Mouse (Mus musculus) C2C12 (cell line): Measurements from ENCODE around the gene Hspa1b. TPM values are rescaled to one million over a fixed set of nuclear protein-coding genes. Genes with fewer than 3 reads are reported as not detected.

Source experiments
- H3K27me3 ChIP-seq: one replicate; pipeline ENCODE4 v1.6.1; 2011; ENCODE audit not compliant: control insufficient read depth, insufficient read depth, insufficient read length
- H3K36me3 ChIP-seq: one replicate; pipeline ENCODE4 v1.6.1; 2011; ENCODE audit not compliant: control insufficient read depth, insufficient read depth
- H3K4me3 ChIP-seq: one replicate; pipeline ENCODE4 v1.5.1; 2011; ENCODE audit warnings: mild to moderate bottlenecking, control low read depth; ENCODE audit not compliant: poor library complexity, insufficient read depth, severe bottlenecking
- H3K79me2 ChIP-seq: one replicate; pipeline ENCODE4 v1.6.1; 2011; ENCODE audit not compliant: control insufficient read depth, insufficient read depth
- H3K79me3 ChIP-seq: one replicate; pipeline ENCODE4 v1.6.1; 2011; ENCODE audit warnings: low read depth, control low read depth
- H3ac ChIP-seq: one replicate; pipeline ENCODE3; 2011; ENCODE audit warnings: low read depth; ENCODE audit not compliant: control insufficient read depth, insufficient read length
- CEBPB ChIP-seq: IDR thresholded peaks from one replicate; pipeline ENCODE4 v1.6.1; 2011; ENCODE audit warnings: low read depth, mild to moderate bottlenecking, control low read depth, moderate library complexity
- CTCF ChIP-seq: IDR thresholded peaks from one replicate; pipeline ENCODE4 v1.5.1; 2011; ENCODE audit not compliant: control insufficient read depth, insufficient read depth, insufficient read length
- FOSL1 ChIP-seq: IDR thresholded peaks from one replicate; pipeline ENCODE4 v1.8.0; 2011; ENCODE audit warnings: mild to moderate bottlenecking, low read length; ENCODE audit not compliant: poor library complexity, insufficient read depth, severe bottlenecking
- MAX ChIP-seq: IDR thresholded peaks from one replicate; pipeline ENCODE4 v1.6.1; 2011; ENCODE audit warnings: mild to moderate bottlenecking, control low read depth
- MYOD1 ChIP-seq: IDR thresholded peaks from one replicate; pipeline ENCODE4 v1.6.1; 2011; ENCODE audit warnings: low read depth; ENCODE audit not compliant: control insufficient read depth, insufficient read length
- MYOG ChIP-seq: IDR thresholded peaks from one replicate; pipeline ENCODE4 v1.6.1; 2011; ENCODE audit not compliant: control insufficient read depth, insufficient read length; ENCODE audit errors: extremely low read depth
- USF1 ChIP-seq: IDR thresholded peaks from one replicate; pipeline ENCODE4 v1.6.1; 2011; ENCODE audit warnings: low read depth, mild to moderate bottlenecking, control low read depth, moderate library complexity
- polyA plus RNA-seq: library from polyadenylated mRNA; unstranded; fragments of >200 nt; fragmentation: generic; extraction: Trizol; gene quantifications from one replicate; pipeline ENCODE4 v1.2.1, GENCODE M21; 2012; ENCODE audit warnings: missing spikeins

Gene Hspa1b
- polyA plus RNA-seq, 1 experiment = 22.6 TPM

DNA sequence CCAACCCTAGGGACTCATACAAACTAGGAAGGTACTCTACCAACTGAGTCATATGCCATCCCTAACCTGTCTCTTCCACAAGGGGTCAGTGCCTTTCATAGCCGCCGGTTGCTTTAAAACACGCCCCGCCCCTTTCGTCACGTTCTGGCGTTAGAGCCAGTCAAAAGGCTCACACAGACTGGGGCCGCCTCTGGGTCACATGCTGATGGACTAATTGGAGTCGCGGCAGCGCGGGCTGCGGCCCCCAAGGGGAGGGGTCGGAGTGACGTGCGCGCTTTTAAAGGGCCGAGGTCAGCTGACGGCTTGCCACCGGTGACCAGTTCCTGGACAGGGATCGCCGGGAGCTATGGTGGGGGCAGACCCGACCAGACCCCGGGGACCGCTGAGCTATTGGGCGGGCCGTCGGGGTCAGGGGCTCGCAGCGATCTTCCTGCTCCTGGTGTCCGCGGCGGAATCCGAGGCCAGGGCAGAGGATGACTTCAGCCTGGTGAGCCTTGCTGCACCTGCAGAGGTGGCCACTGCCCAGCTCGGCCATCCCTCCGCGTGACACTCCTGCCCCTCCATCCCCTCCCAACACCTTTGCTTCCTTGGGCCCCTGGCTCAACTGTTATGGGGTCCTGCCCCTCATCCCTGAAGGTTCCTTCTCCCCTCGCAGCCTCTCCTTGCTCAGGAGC, 27.8 kb downstream of the Hspa1b start, which contains the start of gene Neu1:
TSS of gene Neu1 (plus strand) at position 193 of the 674 bp plus-strand sequence.
- no peaks in the 10 kb centered on the region for H3K27me3 ChIP-seq
- H3K79me3 ChIP-seq = no peaks in the 10 kb centered on the region
- H3K4me3 ChIP-seq = peak within 1 kb of the TSS; percentile 55
- H3ac ChIP-seq = peak within 1 kb of the TSS; percentile 64
- H3K79me2 ChIP-seq = no peaks in the 10 kb centered on the region
- TF ChIP-seq MYOG (no peak), FOSL1 (no peak), MAX (no peak), CTCF (peak; percentile 25), CEBPB (no peak), USF1 (peak; percentile 92), MYOD1 (no peak)
- H3K36me3 ChIP-seq = no peaks in the 10 kb centered on the region

GRCm38 (mm10) chr17:34928841-34929240, 30.2 kb downstream of the Hspa1b start:
- no peaks in the 10 kb centered on the region for H3K79me2 ChIP-seq
- H3K4me3 ChIP-seq = no peak overlapping the region
- H3ac ChIP-seq = no peak overlapping the region
- H3K27me3 ChIP-seq = no peaks in the 10 kb centered on the region
- no peaks in the 10 kb centered on the region for H3K79me3 ChIP-seq
- TF ChIP-seq MAX (no peak), CEBPB (no peak), MYOG (no peak), FOSL1 (no peak), USF1 (no peak), CTCF (no peak), MYOD1 (no peak)
- H3K36me3 ChIP-seq = no peaks in the 10 kb centered on the region

GRCm38 (mm10) chr17:34927306-34928019, 31.6 kb downstream of the Hspa1b start:
- no peak overlapping the region for H3K4me3 ChIP-seq
- H3ac ChIP-seq = no peak overlapping the region
- no peaks in the 10 kb centered on the region for H3K27me3 ChIP-seq
- no peaks in the 10 kb centered on the region for H3K79me3 ChIP-seq
- TF ChIP-seq MYOG = no peak
- no peak for TF ChIP-seq FOSL1
- no peak for TF ChIP-seq CTCF
- no peak for TF ChIP-seq USF1
- TF ChIP-seq MYOD1 = no peak
- no peak for TF ChIP-seq CEBPB
- no peak for TF ChIP-seq MAX
- H3K79me2 ChIP-seq = no peaks in the 10 kb centered on the region
- H3K36me3 ChIP-seq = no peaks in the 10 kb centered on the region

GRCm38 (mm10) chr17:34924258-34924657, 34.8 kb downstream of the Hspa1b start:
- TF ChIP-seq CEBPB = no peak
- TF ChIP-seq MYOD1 = no peak
- no peak for TF ChIP-seq USF1
- no peak for TF ChIP-seq MYOG
- TF ChIP-seq CTCF = no peak
- no peak for TF ChIP-seq MAX
- TF ChIP-seq FOSL1 = no peak

DNA sequence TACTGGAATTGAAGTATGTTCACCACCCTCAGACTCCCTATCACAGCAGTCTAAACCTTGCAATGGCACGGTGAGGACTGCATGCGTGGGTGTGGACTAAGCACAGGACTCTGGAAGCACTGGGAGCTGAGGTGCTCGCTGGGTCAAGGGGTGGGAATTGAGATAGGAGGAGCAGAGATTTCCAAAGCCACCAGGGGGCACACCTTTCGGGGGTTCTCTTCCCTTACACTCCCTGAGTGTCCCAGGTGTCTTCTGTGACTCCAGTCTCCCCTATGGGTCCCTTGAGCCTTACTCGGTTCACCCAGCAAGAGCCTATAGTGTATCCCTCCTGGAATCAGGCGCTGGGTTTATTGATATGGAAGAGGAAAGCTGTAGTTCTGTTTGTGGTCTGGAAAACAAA, 36.1 kb downstream of the Hspa1b start:
- no peak for TF ChIP-seq USF1
- TF ChIP-seq MYOG = no peak
- TF ChIP-seq FOSL1 = no peak
- no peak for TF ChIP-seq MYOD1
- TF ChIP-seq MAX = no peak
- no peak for TF ChIP-seq CEBPB
- TF ChIP-seq CTCF = no peak
- no peak overlapping the region for H3K4me3 ChIP-seq
- H3K79me2 ChIP-seq = no peaks in the 10 kb centered on the region
- no peaks in the 10 kb centered on the region for H3K27me3 ChIP-seq
- H3K79me3 ChIP-seq = no peaks in the 10 kb centered on the region
- H3ac ChIP-seq = no peak overlapping the region
- H3K36me3 ChIP-seq = no peaks in the 10 kb centered on the region

More at GRCm38 (mm10) chr17:34924258-34924657, 34.8 kb downstream of the Hspa1b start:
- no peak overlapping the region for H3ac ChIP-seq
- no peaks in the 10 kb centered on the region for H3K36me3 ChIP-seq
- H3K79me2 ChIP-seq = no peaks in the 10 kb centered on the region
- H3K79me3 ChIP-seq = no peaks in the 10 kb centered on the region
- H3K4me3 ChIP-seq = no peak overlapping the region
- no peaks in the 10 kb centered on the region for H3K27me3 ChIP-seq
